14 mouse cellular contexts compared by ENCODE assay signal in the genomic region with DNA sequence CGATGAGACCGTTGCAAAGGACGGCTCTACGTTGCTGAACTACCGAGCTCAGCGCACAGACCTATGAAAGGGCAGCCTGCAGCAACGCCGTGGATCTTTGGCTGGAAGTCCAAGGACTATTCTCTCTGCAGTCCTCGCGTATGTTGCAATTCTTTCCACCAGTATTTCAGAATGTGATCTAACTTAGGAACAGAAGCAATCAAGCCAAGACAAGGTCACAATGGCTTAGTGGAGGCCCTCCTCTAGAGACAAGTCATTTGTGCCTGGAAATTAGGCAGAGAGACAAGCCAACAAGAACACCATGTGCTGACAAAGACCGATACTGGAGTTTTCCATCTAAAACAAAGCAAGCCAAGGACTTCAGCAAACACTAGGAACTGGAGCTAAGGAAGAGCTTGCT. TPM values are rescaled to one million over a fixed set of nuclear protein-coding genes. Genes with fewer than 3 reads are reported as not detected.
DNase-seq lines count a peak whose midpoint lies in the region; ATAC-seq and TF ChIP-seq lines count a peak whose summit lies in the region.
"Had no signal": no experiment of that assay in that cellular context is flagged by ENCODE, and none has a peak within 500 bp of the region (broad histone marks: within the 10 kb centered on the region; RNA-seq: fewer than 3 reads in every experiment).

No protein-coding gene starts in this region.

- H3K9ac ChIP-seq in lung, postnatal 0 days (replicated peaks; ENCODE audit: low read depth): no peak overlapping the region
- H3K9ac ChIP-seq: intestine, embryonic 15.5 days; limb, embryonic 13.5 days; neural tube, embryonic 15.5 days had no signal

- TF ChIP-seq CTCF in lung, postnatal 0 days (IDR thresholded peaks at IDR 0.05): no peak
- no peak for TF ChIP-seq CTCF in layer of hippocampus, adult 2 months (conservative IDR thresholded peaks at IDR 0.05)

- no peaks in the 10 kb centered on the region for H3K9me3 ChIP-seq in lung, postnatal 0 days (ENCODE audit: low read length)
- H3K9me3 ChIP-seq: intestine, embryonic 15.5 days; limb, embryonic 13.5 days; neural tube, embryonic 15.5 days had no signal

- H3K4me3 ChIP-seq in lung, postnatal 0 days (ENCODE audit: low read depth, low read length): no peak overlapping the region
- no peak overlapping the region for H3K4me3 ChIP-seq in layer of hippocampus, adult 2 months
- H3K4me3 ChIP-seq: erythroblast, embryonic 14.5 days; intestine, embryonic 15.5 days; limb, embryonic 13.5 days; neural tube, embryonic 15.5 days had no signal

- H3K27me3 ChIP-seq in lung, postnatal 0 days (replicated peaks; ENCODE audit: insufficient read depth, low read length): no peaks in the 10 kb centered on the region
- H3K27me3 ChIP-seq: intestine, embryonic 15.5 days; limb, embryonic 13.5 days; neural tube, embryonic 15.5 days had no signal

- no peak overlapping the region for H3K4me2 ChIP-seq in lung, postnatal 0 days (replicated peaks; ENCODE audit: low read depth, low read length)
- H3K4me2 ChIP-seq: intestine, embryonic 15.5 days; limb, embryonic 13.5 days; neural tube, embryonic 15.5 days had no signal

- intact Hi-C loops in heart, postnatal 14 days (cut with DNase I): no loop called here

- ATAC-seq in lung, postnatal 0 days: peak; percentile 71
- ATAC-seq: activated CD4-positive, CD25-positive, alpha-beta regulatory T cell, adult 4 months; intestine, embryonic 15.5 days had no signal

- DNase-seq in heart, adult 9 months (ENCODE audit: low spot score in 2 of 2): peak; percentile 32 to 76
- DNase-seq in heart, postnatal 14 days: no peak
- DNase-seq in adipocyte (ENCODE audit: low spot score): peak; percentile 74
- peak; percentile 77 for DNase-seq in adrenal gland, adult 8-10 months
- peak; percentile 79 for DNase-seq in lung, postnatal 0 days (ENCODE audit: low spot score)
- DNase-seq in cerebellum, adult 11-12 months: no peak
- DNase-seq in layer of hippocampus, adult 2 months (ENCODE audit: low spot score in 2 of 2): no peak
- DNase-seq in cerebellum, postnatal 36 days: no peak
- DNase-seq: right cerebral cortex, postnatal 14 days had no signal

- WGBS in lung, postnatal 0 days: 66% methylated on average over 11 of the region's 11 CpGs

- H3K36me3 ChIP-seq in lung, postnatal 0 days (ENCODE audit: insufficient read depth, low read length): no peaks in the 10 kb centered on the region
- H3K36me3 ChIP-seq: intestine, embryonic 15.5 days; limb, embryonic 13.5 days; neural tube, embryonic 15.5 days had no signal

- TF ChIP-seq EP300 in lung, postnatal 0 days (IDR thresholded peaks at IDR 0.05): peak; percentile 40; the same call in 1 of the 2 replicates

- H3K27ac ChIP-seq in lung, postnatal 0 days (ENCODE audit: low read length): no peak overlapping the region
- no peak overlapping the region for H3K27ac ChIP-seq in layer of hippocampus, adult 2 months
- H3K27ac ChIP-seq: intestine, embryonic 15.5 days; limb, embryonic 13.5 days; neural tube, embryonic 15.5 days had no signal

- H3K4me1 ChIP-seq in lung, postnatal 0 days (ENCODE audit: insufficient read depth, low read depth, low read length): no peaks in the 10 kb centered on the region
- H3K4me1 ChIP-seq: intestine, embryonic 15.5 days; limb, embryonic 13.5 days; neural tube, embryonic 15.5 days had no signal

RNA-seq across cellular contexts. Expression of gene Appbp2, which starts 24.0 kb away (rescaled TPM):
- 10 to 100 TPM; 20.4 to 21.0 TPM for total RNA-seq in heart, postnatal 14 days (2021)
- 10 to 100 TPM; 40.1 to 49.0 (median 44.8) TPM for total RNA-seq in adrenal gland, adult 8-10 months (2022)
- polyA plus RNA-seq in lung, postnatal 0 days (2015; fragmentation: Nextera tagmentation; extraction: Ambion mirVana): 25.9 and 27.4 TPM in 2 replicates
- total RNA-seq in layer of hippocampus, adult 2 months (2021): 10 to 100 TPM; 47.8 to 48.8 TPM

RNA-seq across cellular contexts. Expression of gene Ppm1d, which starts 52.1 kb away (rescaled TPM):
- 10 to 100 TPM; 11.6 to 11.8 TPM for total RNA-seq in heart, postnatal 14 days (2021)
- total RNA-seq in adrenal gland, adult 8-10 months (2022): 10 to 100 TPM; 14.6 to 20.0 (median 16.4) TPM
- polyA plus RNA-seq in lung, postnatal 0 days (2015; fragmentation: Nextera tagmentation; extraction: Ambion mirVana): 12.6 and 13.3 TPM in 2 replicates
- 10 to 100 TPM; 13.6 to 16.3 TPM for total RNA-seq in layer of hippocampus, adult 2 months (2021)

Comparison
In these comparisons a context has a peak if more than half of its experiments do, and no peak if none do; other contexts are left out.
1. DNase-seq: peak in heart, adult 9 months (2 of 2), adipocyte (single experiment), adrenal gland, adult 8-10 months (single experiment) and lung, postnatal 0 days (single experiment); none in heart, postnatal 14 days (0 of 2), cerebellum, adult 11-12 months (single experiment), layer of hippocampus, adult 2 months (0 of 2) and cerebellum, postnatal 36 days (0 of 2).